Comparison of ENCODE assay signal across 8 mouse cellular contexts in genomic region chr4:53738956-53739616, GRCm38 (mm10). TPM values are rescaled to one million over a fixed set of nuclear protein-coding genes. Genes with fewer than 3 reads are reported as not detected.
DNase-seq lines count a peak whose midpoint lies in the region; ATAC-seq and TF ChIP-seq lines count a peak whose summit lies in the region.

No protein-coding gene starts in this region.

- TF ChIP-seq EP300 in lung, postnatal 0 days (IDR thresholded peaks at IDR 0.05): no peak

- no peaks in the 10 kb centered on the region for H3K36me3 ChIP-seq in intestine, embryonic 16.5 days (ENCODE audit: control insufficient read depth, insufficient read depth, low read length)
- H3K36me3 ChIP-seq in lung, postnatal 0 days (ENCODE audit: insufficient read depth, low read length): no peaks in the 10 kb centered on the region

- no peaks in the 10 kb centered on the region for H3K9me3 ChIP-seq in intestine, embryonic 16.5 days (ENCODE audit: control insufficient read depth, low read length)
- H3K9me3 ChIP-seq in lung, postnatal 0 days (ENCODE audit: low read length): no peaks in the 10 kb centered on the region

- H3K4me2 ChIP-seq in intestine, embryonic 16.5 days (ENCODE audit: low read depth, low read length): no peak overlapping the region
- H3K4me2 ChIP-seq in lung, postnatal 0 days (replicated peaks; ENCODE audit: low read depth, low read length): no peak overlapping the region

- H3K27ac ChIP-seq in intestine, embryonic 16.5 days (ENCODE audit: low read length): no peak overlapping the region
- H3K27ac ChIP-seq in lung, postnatal 0 days (ENCODE audit: low read length): no peak overlapping the region

- peak; percentile 36; the same call in 1 of the 2 replicates for ATAC-seq in intestine, embryonic 16.5 days
- peak; percentile 32 for ATAC-seq in lung, postnatal 0 days

- intact Hi-C loops in gastrocnemius, postnatal 36 days (cut with DNase I): loop anchor here (1.0 to 2.0 kb wide), 2 partner anchors 38 to 106 kb away; no protein-coding TSS in a partner anchor

- peak; percentile 18 for DNase-seq in gastrocnemius, postnatal 10 days
- DNase-seq in gastrocnemius, postnatal 36 days: no peak
- DNase-seq in urinary bladder, postnatal 25 days (ENCODE audit: low spot score): peak; percentile 21
- no peak for DNase-seq in urinary bladder, adult 2 months (ENCODE audit: low spot score)
- DNase-seq in embryo, embryonic 9.5 days (ENCODE audit: extremely low spot score): peak; percentile 43
- DNase-seq in lung, postnatal 0 days (ENCODE audit: low spot score): peak; percentile 78
- peak; percentile 57 to 70 for DNase-seq in right cerebral cortex, postnatal 10 days (ENCODE audit: low spot score in 2 of 2)

- no peaks in the 10 kb centered on the region for H3K4me1 ChIP-seq in intestine, embryonic 16.5 days (ENCODE audit: control insufficient read depth, insufficient read depth, low read length)
- H3K4me1 ChIP-seq in lung, postnatal 0 days (ENCODE audit: insufficient read depth, low read depth, low read length): no peaks in the 10 kb centered on the region

- H3K27me3 ChIP-seq in intestine, embryonic 16.5 days (replicated peaks; ENCODE audit: control insufficient read depth, insufficient read depth, low read length): no peaks in the 10 kb centered on the region
- no peaks in the 10 kb centered on the region for H3K27me3 ChIP-seq in lung, postnatal 0 days (replicated peaks; ENCODE audit: insufficient read depth, low read length)

- WGBS in intestine, embryonic 16.5 days: 44% methylated on average over 6 of the region's 6 CpGs
- WGBS in lung, postnatal 0 days: 40% methylated on average over 6 of the region's 6 CpGs

- peak; percentile 77 for TF ChIP-seq CTCF in lung, postnatal 0 days (IDR thresholded peaks at IDR 0.05)

- H3K4me3 ChIP-seq in intestine, embryonic 16.5 days (ENCODE audit: low read length): no peak overlapping the region
- H3K4me3 ChIP-seq in lung, postnatal 0 days (ENCODE audit: low read depth, low read length): no peak overlapping the region

- H3K9ac ChIP-seq in intestine, embryonic 16.5 days (ENCODE audit: low read depth, low read length): no peak overlapping the region
- no peak overlapping the region for H3K9ac ChIP-seq in lung, postnatal 0 days (replicated peaks; ENCODE audit: low read depth)

RNA-seq across cellular contexts. Expression of gene Fktn, which starts 25.3 kb away (rescaled TPM):
- 1 to 10 TPM; 7.5 to 9.1 TPM for total RNA-seq in gastrocnemius, postnatal 10 days (2021)
- total RNA-seq in gastrocnemius, postnatal 36 days (2021): 1 to 10 TPM; 6.0 to 6.9 TPM
- 12.3 and 13.6 TPM in 2 replicates for polyA plus RNA-seq in urinary bladder, adult 2 months (2012; rRNA removed)
- 12.7 and 13.6 TPM in 2 replicates for polyA plus RNA-seq in intestine, embryonic 16.5 days (2015; fragmentation: Nextera tagmentation; extraction: Ambion mirVana)
- 8.8 and 12.2 TPM in 2 replicates for polyA plus RNA-seq in lung, postnatal 0 days (2015; fragmentation: Nextera tagmentation; extraction: Ambion mirVana)

RNA-seq across cellular contexts. Expression of gene Tal2, which starts 40.4 kb away (rescaled TPM):
- total RNA-seq in gastrocnemius, postnatal 10 days (2021): under 1 TPM; 0.79 to 0.80 TPM
- under 1 TPM; 0.39 to 0.56 TPM for total RNA-seq in gastrocnemius, postnatal 36 days (2021)
- 0.29 and 0.32 TPM in 2 replicates for polyA plus RNA-seq in urinary bladder, adult 2 months (2012; rRNA removed)
- polyA plus RNA-seq in intestine, embryonic 16.5 days (2015; fragmentation: Nextera tagmentation; extraction: Ambion mirVana): 0.05 TPM in 1 of 2 replicates, not detected in the other
- polyA plus RNA-seq in lung, postnatal 0 days (2015; fragmentation: Nextera tagmentation; extraction: Ambion mirVana): 0.07 and 0.13 TPM in 2 replicates

Comparison
In these comparisons a context has a peak if more than half of its experiments do, and no peak if none do; other contexts are left out.
1. DNase-seq: peak in gastrocnemius, postnatal 10 days (single experiment), urinary bladder, postnatal 25 days (single experiment), embryo, embryonic 9.5 days (single experiment), lung, postnatal 0 days (single experiment) and right cerebral cortex, postnatal 10 days (2 of 2); none in gastrocnemius, postnatal 36 days (0 of 2) and urinary bladder, adult 2 months (single experiment).